Mouse (Mus musculus): Measurements from ENCODE around the gene Pqlc2.

The Pqlc2 gene

GRCm38 (mm10) chr4:139305521-139305920 lies 5.0 kb downstream of the Pqlc2 start:
- in situ Hi-C loops (cut with MboI, MseI), result no loop called here

GRCm38 (mm10) chr4:139302241-139302640 lies 8.3 kb downstream of the Pqlc2 start:
- in situ Hi-C loops (cut with MboI, MseI), result no loop called here

- in situ Hi-C loops (cut with MboI, MseI), result no loop called here
Observed at GRCm38 (mm10) chr4:139301780-139302179, 8.7 kb downstream of the Pqlc2 start.

GRCm38 (mm10) chr4:139298671-139299366 lies 11.7 kb downstream of the Pqlc2 start:
- in situ Hi-C loops (cut with MboI, MseI), result no loop called here

GRCm38 (mm10) chr4:139297566-139297965 lies 12.9 kb downstream of the Pqlc2 start:
- in situ Hi-C loops (cut with MboI, MseI), result no loop called here

- in situ Hi-C loops (cut with MboI, MseI), result no loop called here
Observed at GRCm38 (mm10) chr4:139292038-139292437, 18.5 kb downstream of the Pqlc2 start.

- in situ Hi-C loops (cut with MboI, MseI), result no loop called here
Observed at GRCm38 (mm10) chr4:139291099-139291498, 19.4 kb downstream of the Pqlc2 start.

GRCm38 (mm10) chr4:139289017-139289416 lies 21.5 kb downstream of the Pqlc2 start:
- in situ Hi-C loops (cut with MboI, MseI), result no loop called here

GRCm38 (mm10) chr4:139287122-139287863 lies 23.2 kb downstream of the Pqlc2 start:
- in situ Hi-C loops (cut with MboI, MseI), result no loop called here

- in situ Hi-C loops (cut with MboI, MseI), result no loop called here
Observed at GRCm38 (mm10) chr4:139286234-139286633, 24.3 kb downstream of the Pqlc2 start.

- in situ Hi-C loops (cut with MboI, MseI), result no loop called here
Observed at GRCm38 (mm10) chr4:139284877-139285276, 25.6 kb downstream of the Pqlc2 start.

- in situ Hi-C loops (cut with MboI, MseI), result no loop called here
Observed at GRCm38 (mm10) chr4:139282955-139283417, 27.5 kb downstream of the Pqlc2 start.

GRCm38 (mm10) chr4:139281791-139282345 lies 28.6 kb downstream of the Pqlc2 start:
- in situ Hi-C loops (cut with MboI, MseI), result no loop called here

GRCm38 (mm10) chr4:139280530-139280929 lies 30.0 kb downstream of the Pqlc2 start:
- in situ Hi-C loops (cut with MboI, MseI), result no loop called here

GRCm38 (mm10) chr4:139276411-139276810 lies 34.1 kb downstream of the Pqlc2 start:
- in situ Hi-C loops (cut with MboI, MseI), result loop anchor here in 1 of 2 experiments (10.0 kb wide), 1 partner anchor 1112 kb away; no protein-coding TSS in a partner anchor

- in situ Hi-C loops (cut with MboI, MseI), result loop anchor here in 1 of 2 experiments (10.0 to 25.0 kb wide), 2 partner anchors 187 to 1110 kb away; partner anchors contain the start of genes Htr6 and Nbl1
Observed at GRCm38 (mm10) chr4:139274573-139274972, 35.9 kb downstream of the Pqlc2 start.

- in situ Hi-C loops (cut with MboI, MseI), result loop anchor here in 1 of 2 experiments (10.0 to 25.0 kb wide), 2 partner anchors 186 to 1108 kb away; partner anchors contain the start of genes Htr6 and Nbl1
Observed at GRCm38 (mm10) chr4:139272951-139273680, 37.4 kb downstream of the Pqlc2 start.

GRCm38 (mm10) chr4:139271562-139271961 lies 38.9 kb downstream of the Pqlc2 start:
- in situ Hi-C loops (cut with MboI, MseI), result loop anchor here in 1 of 2 experiments (10.0 to 25.0 kb wide), 2 partner anchors 184 to 1107 kb away; partner anchors contain the start of genes Htr6 and Nbl1

GRCm38 (mm10) chr4:139270168-139270567 lies 40.3 kb downstream of the Pqlc2 start:
- in situ Hi-C loops (cut with MboI, MseI), result loop anchor here in 1 of 2 experiments (10.0 to 25.0 kb wide), 2 partner anchors 183 to 1105 kb away; partner anchors contain the start of genes Htr6 and Nbl1

- in situ Hi-C loops (cut with MboI, MseI), result loop anchor here in 1 of 2 experiments (25.0 kb wide), 1 partner anchor 181 kb away; the partner anchor contains the start of genes Htr6 and Nbl1
Observed at GRCm38 (mm10) chr4:139268242-139268641, 42.3 kb downstream of the Pqlc2 start.

GRCm38 (mm10) chr4:139267335-139267734 lies 43.2 kb downstream of the Pqlc2 start:
- in situ Hi-C loops (cut with MboI, MseI), result loop anchor here in 1 of 2 experiments (25.0 kb wide), 1 partner anchor 180 kb away; the partner anchor contains the start of genes Htr6 and Nbl1

Measured in T-helper 17 cell (primary cell).